Mouse (Mus musculus): ENCODE results near the gene Sox6.

DNA sequence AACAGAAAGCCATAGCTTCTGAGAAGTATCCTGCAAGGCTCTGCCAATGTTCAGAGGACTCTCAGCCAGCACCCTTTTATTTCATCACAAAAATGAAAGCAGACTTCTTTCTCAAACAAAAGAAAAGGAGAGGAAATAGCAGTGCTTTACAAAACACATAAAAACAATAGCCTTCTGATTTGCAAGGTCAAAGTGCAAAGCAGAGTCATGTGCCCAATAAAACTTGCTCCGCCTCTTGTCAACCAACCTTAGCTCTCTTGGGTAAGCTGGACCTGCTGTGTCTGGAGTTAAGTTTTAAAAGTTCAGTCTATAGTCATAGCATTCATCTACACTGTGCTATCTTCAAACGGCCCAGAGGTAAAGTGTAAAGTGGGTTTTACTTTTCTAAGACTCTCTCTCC, 170.1 kb downstream of the Sox6 start:
- TF ChIP-seq POLR2A (IDR thresholded peaks at IDR 0.05; ENCODE audit: insufficient read depth, low read depth, low read length) (no peak), CTCF (IDR thresholded peaks at IDR 0.05) (no peak)
